Mouse (Mus musculus) kidney, adult 2 months (tissue): Measurements from ENCODE around the gene Ubald2. TPM values are rescaled to one million over a fixed set of nuclear protein-coding genes. Genes with fewer than 3 reads are reported as not detected.

Experiments
- DNase-seq: peaks from one replicate; pipeline ENCODE4 v3.0.0; 2021
- H3K27ac ChIP-seq: fragments of 200-500 bp; 2 replicates; pipeline ENCODE4 v1.5.1; 2012; ENCODE audit warnings: low read depth, low read length, control low read depth, inconsistent platforms; ENCODE audit not compliant: insufficient read depth
- H3K27me3 ChIP-seq: fragments of 200-500 bp; replicated peaks from 2 replicates; pipeline ENCODE4 v1.6.1; 2012; ENCODE audit warnings: mild to moderate bottlenecking, moderate library complexity, low read length, inconsistent platforms; ENCODE audit not compliant: control insufficient read depth, insufficient read depth
- H3K36me3 ChIP-seq: fragments of 200-500 bp; 2 replicates; pipeline ENCODE4 v1.6.1; 2012; ENCODE audit warnings: mild to moderate bottlenecking, moderate library complexity, low read length, inconsistent platforms; ENCODE audit not compliant: control insufficient read depth, insufficient read depth
- H3K4me1 ChIP-seq: fragments of 200-500 bp; 2 replicates; pipeline ENCODE4 v1.6.1; 2011; ENCODE audit warnings: low read length; ENCODE audit not compliant: control insufficient read depth, insufficient read depth
- H3K4me3 ChIP-seq: fragments of 200-500 bp; 2 replicates; pipeline ENCODE4 v1.5.1; 2011; ENCODE audit warnings: mild to moderate bottlenecking, low read depth, low read length, control low read depth; ENCODE audit not compliant: insufficient read depth
- CTCF ChIP-seq: fragments of 200-500 bp; conservative IDR thresholded peaks from 2 replicates; pipeline ENCODE4 v1.5.1; 2011; ENCODE audit warnings: low read depth, mild to moderate bottlenecking, control low read depth, low read length, moderate library complexity, mixed read lengths; ENCODE audit not compliant: insufficient read depth, insufficient read length
- POLR2A ChIP-seq: fragments of 200-500 bp; IDR thresholded peaks from one replicate; pipeline ENCODE4 v1.6.1; 2011; ENCODE audit warnings: low read depth, low read length, control low read depth
- WGBS: fragments of 180-500 bp; shearing (Covaris S2); methylation state at CpG from one replicate; pipeline ENCODE4 v1.1.7; 2018; 5-methylcytosine and 5-hydroxymethylcytosine counted together
- polyA plus RNA-seq: library from polyadenylated mRNA; depleted of rRNA; stranded (reverse); fragments of >200 nt; gene quantifications from 2 replicates; pipeline ENCODE4 v1.2.3, GENCODE M21; 2012

Gene Ubald2
- polyA plus RNA-seq, 1 experiment = 195 TPM

- no peaks in the 10 kb centered on the region; the same call in 1 of the 2 replicates for H3K36me3 ChIP-seq
- peaks cover 23% of the 10 kb centered on the region for H3K4me1 ChIP-seq
- no peaks in the 10 kb centered on the region for H3K27me3 ChIP-seq
- DNase-seq = peak; percentile 70
- no peak for TF ChIP-seq POLR2A
- TF ChIP-seq CTCF = no peak
- peak overlapping the region; percentile 58 for H3K27ac ChIP-seq
- WGBS = 11% methylated on average over 4 of the region's 4 CpGs
- no peak overlapping the region for H3K4me3 ChIP-seq
Measured at GRCm38 (mm10) chr11:116436725-116437331, 2.9 kb downstream of the Ubald2 start.

GRCm38 (mm10) chr11:116437541-116437940, 3.6 kb downstream of the Ubald2 start:
- no peak overlapping the region for H3K27ac ChIP-seq
- no peak overlapping the region for H3K4me3 ChIP-seq
- H3K4me1 ChIP-seq = peaks cover 23% of the 10 kb centered on the region
- no peaks in the 10 kb centered on the region for H3K27me3 ChIP-seq
- no peaks in the 10 kb centered on the region; the same call in 1 of the 2 replicates for H3K36me3 ChIP-seq
- WGBS = 61% methylated on average over 11 of the region's 11 CpGs
- DNase-seq = no peak
- TF ChIP-seq POLR2A = no peak
- no peak for TF ChIP-seq CTCF

DNA sequence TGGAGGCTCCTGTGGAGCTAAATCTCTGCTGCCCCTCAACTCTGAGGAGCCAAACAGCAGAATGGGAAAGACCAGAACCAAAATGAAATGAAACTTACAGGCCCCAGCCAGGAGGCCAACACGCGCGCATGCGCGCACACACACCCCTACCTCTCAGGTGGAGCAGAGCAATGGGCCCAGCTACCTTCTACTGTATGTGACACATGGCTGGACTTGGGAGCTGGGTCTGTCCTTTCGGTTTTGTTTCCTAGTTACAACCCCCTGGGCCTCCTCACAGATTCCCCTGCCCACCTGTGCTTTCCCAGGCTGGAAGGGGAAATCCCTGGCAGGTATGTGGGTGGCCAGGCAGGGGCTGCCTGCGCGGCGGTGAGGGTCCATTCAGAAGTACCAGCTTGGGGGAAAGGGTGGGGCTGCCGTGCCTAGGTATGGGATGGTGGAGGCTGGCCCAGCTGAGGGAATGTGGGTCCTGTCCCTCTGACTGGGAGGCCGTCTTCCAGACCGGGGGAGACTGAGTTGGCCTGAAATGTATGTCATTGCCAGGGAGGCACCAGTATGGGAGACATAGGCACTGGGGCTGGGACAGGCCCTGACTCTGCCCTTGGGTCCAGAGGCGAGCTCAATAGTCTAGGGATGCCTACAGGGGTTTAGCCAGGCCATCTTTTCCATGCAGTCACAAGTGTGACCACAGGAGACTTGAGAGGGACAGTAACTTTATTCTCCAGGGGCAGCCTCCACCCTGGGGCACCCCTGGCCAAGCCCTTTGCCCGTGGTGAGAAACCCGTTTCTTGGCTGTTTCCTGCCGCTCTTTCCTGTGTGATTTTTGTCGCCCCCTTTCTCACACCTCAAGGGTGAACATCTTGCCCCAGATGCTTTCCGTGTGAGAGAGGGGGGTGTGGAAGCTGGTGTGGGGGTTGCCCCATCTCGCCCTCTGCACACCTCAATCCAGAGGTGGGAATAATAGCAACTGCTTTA, 5.7 kb downstream of the Ubald2 start:
- whole genome bisulfite sequencing = 69% methylated on average over 19 of the region's 19 CpGs
- H3K4me3 ChIP-seq = no peak overlapping the region
- peak; percentile 10 for DNase-seq
- peaks cover 23% of the 10 kb centered on the region for H3K4me1 ChIP-seq
- H3K27ac ChIP-seq = no peak overlapping the region
- no peaks in the 10 kb centered on the region; the same call in 1 of the 2 replicates for H3K36me3 ChIP-seq
- no peaks in the 10 kb centered on the region for H3K27me3 ChIP-seq
- TF ChIP-seq POLR2A (no peak), CTCF (no peak)

DNA sequence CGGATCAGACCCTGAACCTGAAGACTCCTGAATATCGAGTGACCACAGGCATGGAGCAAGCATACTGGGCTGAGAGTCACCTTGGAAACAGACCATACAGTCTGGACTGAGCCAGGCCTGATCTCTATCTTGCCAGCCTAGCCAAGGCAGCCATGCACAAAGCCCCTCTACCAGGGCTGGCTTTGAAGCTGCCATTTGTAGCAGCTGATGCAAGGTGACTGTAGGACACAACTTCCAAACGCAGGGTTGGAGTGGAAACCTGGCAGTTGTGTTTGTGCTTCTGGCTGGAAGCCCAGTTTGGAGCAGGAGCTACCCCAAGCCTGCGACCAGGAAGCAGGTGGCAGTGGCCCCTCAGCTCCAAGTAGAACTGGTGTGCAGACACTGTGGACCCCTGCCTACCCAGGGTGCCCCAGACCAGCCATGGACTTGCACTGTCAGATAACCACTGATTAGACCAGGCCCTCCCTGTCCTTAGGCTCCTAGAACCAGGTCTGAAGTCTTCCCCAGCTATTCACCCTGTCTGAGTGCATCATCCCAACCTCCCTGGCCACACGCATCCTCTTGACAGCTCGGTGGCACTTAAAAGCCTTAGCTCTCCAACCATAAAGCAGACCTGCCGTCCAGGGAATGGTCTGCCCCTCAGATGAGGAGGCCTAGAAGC, 6.6 kb downstream of the Ubald2 start:
- H3K4me3 ChIP-seq = no peak overlapping the region
- WGBS = 47% methylated on average over 7 of the region's 7 CpGs
- H3K36me3 ChIP-seq = no peaks in the 10 kb centered on the region; the same call in 1 of the 2 replicates
- no peak overlapping the region for H3K27ac ChIP-seq
- TF ChIP-seq POLR2A (no peak), CTCF (no peak)
- H3K27me3 ChIP-seq = no peaks in the 10 kb centered on the region
- peaks cover 19% of the 10 kb centered on the region for H3K4me1 ChIP-seq
- peak; percentile 51 for DNase-seq

DNA sequence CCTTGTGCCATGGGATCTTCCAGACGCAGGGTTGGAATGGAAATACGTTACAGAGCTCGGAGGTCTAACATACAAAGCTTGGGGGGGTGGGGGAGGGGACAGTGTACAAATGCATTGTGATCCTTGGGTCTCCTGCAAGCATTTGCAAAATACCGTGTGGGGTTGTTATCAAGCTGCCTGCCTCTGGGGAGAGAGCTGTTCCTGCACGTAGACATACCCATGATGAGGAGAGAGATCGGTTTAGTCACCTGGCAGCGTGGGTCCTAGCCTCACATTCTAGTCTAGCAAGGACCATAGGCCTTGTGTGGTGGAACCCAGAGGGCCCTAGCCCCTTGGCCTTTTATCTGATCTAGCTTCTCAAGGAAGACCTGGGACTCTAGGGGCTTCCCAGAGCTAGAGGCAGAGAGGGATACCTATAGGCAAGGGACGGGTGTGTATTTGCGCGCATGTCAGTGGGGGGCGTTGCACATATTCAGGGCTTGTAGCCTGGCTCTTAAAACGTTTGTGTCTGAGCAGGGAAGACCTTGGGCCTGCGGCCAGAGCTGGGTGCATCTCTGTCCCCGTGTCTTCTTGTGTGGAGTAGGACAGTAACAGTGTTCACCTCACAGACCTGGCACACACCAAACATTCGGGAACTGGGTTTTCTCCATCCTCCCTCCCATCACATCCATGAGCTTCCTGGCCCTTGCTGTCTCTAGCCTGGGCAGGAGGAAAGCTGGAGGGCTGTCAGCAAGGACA, 8.4 kb downstream of the Ubald2 start:
- Histone ChIP-seq H3K4me3 (no peak overlapping the region), H3K27ac (no peak overlapping the region), H3K4me1 (0 out of 2 replicates have a peak, but pooled peaks cover 6% of the 10 kb centered on the region), H3K36me3 (no peaks in the 10 kb centered on the region), H3K27me3 (no peaks in the 10 kb centered on the region)
- no peak for DNase-seq
- 79% methylated on average over 15 of the region's 15 CpGs for WGBS
- TF ChIP-seq CTCF (no peak), POLR2A (no peak)

- Histone ChIP-seq H3K4me3 (no peak overlapping the region), H3K27me3 (no peaks in the 10 kb centered on the region), H3K27ac (no peak overlapping the region), H3K4me1 (0 out of 2 replicates have a peak, but pooled peaks cover 3% of the 10 kb centered on the region), H3K36me3 (no peaks in the 10 kb centered on the region)
- WGBS = 60% methylated on average over 6 of the region's 6 CpGs
- no peak for DNase-seq
- TF ChIP-seq POLR2A = no peak
- no peak for TF ChIP-seq CTCF
Measured at GRCm38 (mm10) chr11:116442867-116443177, 8.9 kb downstream of the Ubald2 start.
